Mouse (Mus musculus) heart, adult 2 months (tissue): ENCODE data around the gene Tmtc1.

ENCODE experiments used
- CTCF ChIP-seq: fragments of 200-600 bp; IDR thresholded peaks from 2 replicates; pipeline ENCODE4 v1.8.1; 2022; ENCODE audit warnings: antibody characterized with exemption, mild to moderate bottlenecking, moderate library complexity
- EP300 ChIP-seq: fragments of 200-500 bp; IDR thresholded peaks from 2 replicates; pipeline ENCODE4 v1.6.1; 2011; ENCODE audit warnings: low read depth, low read length, control low read depth; ENCODE audit not compliant: insufficient read depth
- POLR2A ChIP-seq: fragments of 200-500 bp; IDR thresholded peaks from 2 replicates; pipeline ENCODE4 v1.6.1; 2011; ENCODE audit warnings: mild to moderate bottlenecking, low read depth, low read length, control low read depth; ENCODE audit not compliant: insufficient read depth

GRCm38 (mm10) chr6:148392147-148392546 is 52.0 kb downstream of the Tmtc1 start:
- TF ChIP-seq POLR2A (no peak), EP300 (no peak), CTCF (no peak)
